Mouse (Mus musculus) liver, postnatal 0 days (tissue): ENCODE results near the gene Thrsp.

ENCODE experiments used
- CTCF ChIP-seq: sonication (generic); IDR thresholded peaks from 2 replicates; pipeline ENCODE4 v1.5.1; 2016; ENCODE audit warnings: antibody characterized with exemption, low read depth
- EP300 ChIP-seq: IDR thresholded peaks from 2 replicates; pipeline ENCODE4 v1.6.1; 2016; ENCODE audit warnings: antibody characterized with exemption, low read depth, mild to moderate bottlenecking

DNA sequence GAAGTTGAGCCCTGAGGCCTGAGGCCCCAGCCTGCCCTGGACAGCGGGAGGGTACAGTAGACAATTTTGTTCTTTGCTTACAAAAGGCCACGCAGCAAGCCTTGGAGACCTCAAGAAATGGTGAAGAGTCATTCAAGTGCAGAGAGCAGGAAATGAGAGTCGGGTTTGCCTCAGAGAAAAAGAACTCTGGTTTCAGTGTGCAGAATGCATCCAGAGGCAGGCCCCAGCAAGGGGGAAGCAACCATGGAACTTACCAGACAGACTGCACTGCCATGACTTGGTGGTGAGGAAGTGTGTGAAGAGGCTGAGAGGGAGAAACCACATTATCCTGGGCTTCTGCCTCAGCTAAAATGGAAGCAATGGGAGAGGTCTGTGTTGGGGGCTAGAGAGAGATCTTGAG, 38.0 kb upstream of the Thrsp start:
- TF ChIP-seq CTCF, result no peak
- TF ChIP-seq EP300, result no peak
